Mouse (Mus musculus): ENCODE measurements around the gene Ankfn1.

The Ankfn1 gene

DNA sequence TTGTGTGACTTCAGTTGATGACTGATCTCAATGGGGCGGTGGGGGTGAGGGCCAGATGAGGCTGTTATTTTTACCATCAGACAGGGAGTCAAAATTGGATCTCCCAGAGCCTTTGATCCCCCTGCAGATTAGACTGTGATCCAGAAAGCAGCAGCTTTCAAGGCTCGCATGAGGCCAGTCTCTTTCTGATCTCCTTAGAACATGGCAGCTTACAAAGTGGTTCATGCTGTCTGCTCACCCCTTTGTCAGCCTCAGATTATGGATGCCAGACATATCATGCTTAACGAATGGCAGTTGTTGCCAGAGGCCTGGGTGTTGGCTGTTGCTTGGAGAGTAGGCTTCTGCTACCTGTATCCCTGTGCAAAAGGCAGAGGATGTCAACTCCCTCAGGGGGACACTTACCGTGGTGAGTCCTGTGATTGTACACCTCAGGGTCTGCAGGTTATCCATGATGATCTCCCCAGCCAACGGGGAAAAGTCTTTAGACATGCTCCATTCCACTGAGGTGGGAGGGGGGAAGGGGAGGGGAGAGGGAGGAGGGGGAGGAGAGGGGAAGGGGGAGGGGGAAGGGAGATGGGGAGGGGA, 321.7 kb downstream of the Ankfn1 start:
- no peak for DNase-seq

DNA sequence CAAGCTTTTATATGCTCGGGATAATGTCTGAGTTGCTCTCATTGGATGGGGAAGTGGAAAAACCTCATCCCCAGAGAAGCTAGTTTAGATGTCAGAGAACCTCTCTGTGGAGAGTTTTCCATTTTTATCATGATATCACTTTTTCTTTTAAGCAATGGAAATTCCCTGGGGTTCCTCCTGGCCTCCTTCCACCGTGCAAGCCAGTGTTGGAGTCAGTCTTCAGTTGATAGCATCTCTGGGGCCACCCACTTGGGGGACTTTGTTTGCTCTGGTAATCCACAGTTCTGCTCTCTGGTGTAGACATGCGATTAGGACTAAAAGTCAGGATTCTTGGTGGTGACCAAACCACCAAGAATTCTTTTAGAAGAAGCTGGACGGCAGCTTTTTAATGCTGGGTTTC, 322.8 kb downstream of the Ankfn1 start:
- no peak for DNase-seq

DNA sequence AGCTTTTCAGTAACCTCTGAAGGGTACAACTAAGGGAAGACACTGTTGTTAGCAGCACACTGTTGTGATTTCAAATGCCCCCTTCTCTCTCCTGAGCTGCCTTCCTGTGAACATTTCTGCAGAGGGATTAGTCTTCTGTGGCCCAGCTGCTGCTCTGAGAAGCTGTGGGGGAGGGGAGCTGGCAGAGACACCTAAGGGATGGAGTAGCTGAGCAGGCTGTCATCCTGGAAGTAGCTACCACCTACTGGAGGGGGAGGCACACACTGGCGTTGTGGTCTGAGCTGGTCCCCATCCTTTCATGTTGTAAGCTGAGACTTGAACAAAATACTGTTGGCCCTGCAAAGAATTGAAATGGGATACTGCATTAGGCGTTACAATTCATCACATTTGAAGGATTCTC, 324.6 kb downstream of the Ankfn1 start:
- DNase-seq = no peak

- no peak for DNase-seq
Observed at GRCm38 (mm10) chr11:89450406-89450805, 327.0 kb downstream of the Ankfn1 start.

DNA sequence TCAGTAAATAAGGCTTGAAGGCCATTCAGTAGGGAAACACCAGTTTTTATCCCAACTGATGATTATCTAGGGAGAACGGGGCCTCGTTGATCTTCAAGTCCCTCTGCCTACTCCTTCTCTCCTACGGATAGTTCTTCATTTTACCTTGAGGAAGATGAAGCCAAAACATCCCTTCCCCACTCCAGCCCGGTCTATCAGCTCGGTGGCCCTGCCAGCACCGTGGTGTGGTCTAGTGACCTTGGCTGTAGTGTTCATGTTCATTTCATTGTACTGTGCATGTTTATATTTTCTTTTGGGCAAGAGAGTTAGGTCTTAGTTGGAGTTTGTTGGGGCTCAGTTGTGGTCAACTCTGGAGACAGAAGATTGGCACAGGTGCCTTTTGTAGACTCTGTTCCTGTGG, 328.5 kb downstream of the Ankfn1 start:
- DNase-seq = no peak

DNA sequence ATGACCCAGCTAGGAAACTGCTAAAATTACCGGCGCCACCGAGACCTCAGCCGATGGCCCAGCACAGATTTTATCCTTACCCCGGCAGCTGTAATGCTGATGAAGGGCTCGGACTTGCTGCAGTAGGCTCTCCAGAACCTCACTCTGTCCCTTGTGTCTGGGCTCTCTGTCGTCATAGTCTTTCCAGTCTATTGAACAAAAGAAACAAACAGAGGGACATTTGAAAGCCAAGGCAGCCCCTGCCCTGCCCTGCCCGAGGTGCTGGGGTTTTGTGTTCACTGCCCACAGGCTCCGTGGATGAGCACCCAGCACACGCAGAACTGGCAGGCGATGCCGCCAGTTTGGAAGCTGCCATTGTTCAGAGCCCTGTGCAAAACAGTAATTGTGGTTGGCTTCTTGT, 330.0 kb downstream of the Ankfn1 start:
- no peak for DNase-seq

DNA sequence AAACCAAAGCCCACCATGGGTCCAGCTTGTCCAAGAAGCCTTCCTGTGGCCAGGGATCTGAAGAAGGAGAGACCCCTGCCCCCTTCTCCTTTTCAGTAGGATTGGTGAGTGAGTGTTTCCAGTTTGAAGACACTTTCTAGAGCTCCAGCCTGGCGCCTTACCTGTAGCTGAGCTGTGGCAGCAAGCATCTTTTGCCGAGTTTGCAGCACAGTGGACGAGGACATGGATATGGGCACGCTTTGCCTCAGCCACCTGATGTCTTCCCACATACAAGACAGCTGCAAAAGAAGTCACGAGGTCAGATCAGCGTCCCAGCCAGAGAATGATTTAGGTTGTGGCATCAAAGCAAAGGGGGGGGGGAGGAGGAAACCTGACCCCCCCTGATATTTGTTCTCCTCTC, 336.9 kb downstream of the Ankfn1 start:
- DNase-seq = no peak

GRCm38 (mm10) chr11:89424358-89424757, 353.1 kb downstream of the Ankfn1 start:
- no peak for DNase-seq

GRCm38 (mm10) chr11:89422637-89423036, 354.8 kb downstream of the Ankfn1 start:
- DNase-seq = no peak

GRCm38 (mm10) chr11:89420767-89421438, 356.6 kb downstream of the Ankfn1 start:
- no peak for DNase-seq

DNA sequence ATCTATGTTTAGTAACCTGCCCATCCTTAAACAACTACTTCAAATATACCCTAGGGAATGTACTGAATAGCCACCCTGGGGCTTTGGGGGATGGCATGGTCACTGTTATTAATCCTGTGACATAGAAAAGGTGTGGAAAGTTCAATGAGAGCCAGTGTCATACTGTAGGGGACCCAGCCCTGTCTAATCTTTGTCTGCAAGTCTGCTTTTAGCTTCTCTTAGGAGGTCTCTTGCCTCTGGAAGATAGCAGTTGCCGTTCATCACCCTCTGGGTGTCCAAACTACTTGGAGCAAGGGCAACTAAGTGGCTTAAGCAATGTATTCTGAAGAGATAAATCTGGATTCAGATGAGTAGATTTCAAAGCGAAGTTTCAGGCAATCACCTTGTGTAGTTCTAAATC, 357.6 kb downstream of the Ankfn1 start:
- no peak for DNase-seq

DNA sequence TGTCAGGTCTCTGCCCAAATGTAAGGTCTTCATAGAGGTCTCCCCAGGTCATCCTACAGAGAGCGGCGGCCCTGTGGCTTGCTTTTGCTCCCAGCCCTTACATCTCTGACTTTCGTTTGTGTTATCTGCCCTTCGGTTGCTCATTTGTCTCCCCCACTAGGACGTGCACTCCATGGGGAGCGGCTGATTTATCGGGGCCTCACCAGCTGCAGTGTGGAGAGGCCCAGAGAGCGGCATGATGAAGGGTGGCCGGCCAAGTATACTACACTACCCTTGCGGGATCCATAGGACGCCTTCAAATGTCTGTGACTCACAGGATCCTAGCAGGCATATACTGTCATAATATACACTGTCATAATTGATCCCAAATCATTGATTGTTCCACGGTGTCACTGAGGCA, 358.8 kb downstream of the Ankfn1 start:
- DNase-seq = no peak

DNA sequence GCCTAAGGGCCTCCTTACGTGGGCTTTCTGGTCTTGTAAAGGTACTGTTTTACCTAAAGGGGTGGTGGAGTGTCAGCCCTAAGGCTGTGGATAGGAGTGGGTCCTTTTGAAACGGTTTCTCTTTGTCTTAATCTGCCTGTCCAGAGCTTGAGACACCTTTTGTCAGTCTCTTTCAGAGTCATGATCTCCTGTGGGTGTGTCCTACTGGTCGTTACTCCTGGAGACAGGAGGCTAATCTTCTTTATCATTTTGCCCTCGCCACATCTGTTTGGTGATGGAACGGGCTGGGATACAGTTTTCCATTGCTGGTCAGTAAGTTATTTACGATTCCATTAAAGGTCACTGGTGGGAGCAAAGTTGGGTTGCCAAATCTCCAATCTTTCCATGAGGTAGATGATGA, 360.7 kb downstream of the Ankfn1 start:
- no peak for DNase-seq

DNA sequence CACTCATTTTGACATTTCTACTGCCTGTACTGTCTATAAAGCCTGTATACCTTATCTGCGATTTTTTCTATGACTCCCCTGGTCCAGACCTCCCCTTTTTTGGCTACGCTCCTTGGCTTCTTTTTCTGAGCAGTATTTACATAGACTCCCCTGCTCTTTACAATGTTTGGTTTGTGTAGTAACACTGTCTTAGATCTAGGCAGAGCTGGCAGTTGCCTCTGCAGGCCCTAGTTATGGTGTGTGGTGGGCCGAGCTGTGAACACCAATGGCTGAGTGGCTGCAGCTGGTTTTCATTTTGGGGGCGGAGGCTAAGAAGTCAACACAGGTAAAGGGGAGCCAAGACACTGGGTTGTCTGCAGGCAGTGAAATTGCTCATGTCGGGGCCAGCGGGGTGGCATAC, 368.7 kb downstream of the Ankfn1 start:
- DNase-seq = no peak

DNA sequence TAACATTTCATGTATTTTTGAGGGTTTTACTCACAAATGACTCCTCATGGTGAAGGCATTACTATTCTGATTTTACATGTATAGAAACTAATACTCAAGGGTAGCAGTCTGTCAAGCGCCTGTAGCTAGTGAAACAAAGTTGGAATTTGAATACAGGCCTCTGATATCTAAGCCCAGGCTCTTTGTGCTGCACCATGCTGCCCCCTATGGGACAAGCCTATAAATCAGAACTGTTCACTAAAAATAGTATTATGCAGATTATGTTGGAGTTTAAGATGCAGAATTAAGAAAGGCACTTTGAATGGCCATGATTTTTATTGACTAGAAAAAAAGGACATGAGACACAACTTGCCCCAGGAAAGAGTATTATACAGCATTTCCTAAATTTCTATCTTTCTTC, 373.0 kb downstream of the Ankfn1 start:
- DNase-seq = no peak

GRCm38 (mm10) chr11:89403436-89403835, 374.0 kb downstream of the Ankfn1 start:
- no peak for DNase-seq

- no peak for DNase-seq
Observed at GRCm38 (mm10) chr11:89388851-89389250, 388.6 kb downstream of the Ankfn1 start.

- no peak for DNase-seq
Observed at GRCm38 (mm10) chr11:89382634-89383009, 394.8 kb downstream of the Ankfn1 start.

GRCm38 (mm10) chr11:89381782-89382633, 395.4 kb downstream of the Ankfn1 start:
- DNase-seq = no peak

DNA sequence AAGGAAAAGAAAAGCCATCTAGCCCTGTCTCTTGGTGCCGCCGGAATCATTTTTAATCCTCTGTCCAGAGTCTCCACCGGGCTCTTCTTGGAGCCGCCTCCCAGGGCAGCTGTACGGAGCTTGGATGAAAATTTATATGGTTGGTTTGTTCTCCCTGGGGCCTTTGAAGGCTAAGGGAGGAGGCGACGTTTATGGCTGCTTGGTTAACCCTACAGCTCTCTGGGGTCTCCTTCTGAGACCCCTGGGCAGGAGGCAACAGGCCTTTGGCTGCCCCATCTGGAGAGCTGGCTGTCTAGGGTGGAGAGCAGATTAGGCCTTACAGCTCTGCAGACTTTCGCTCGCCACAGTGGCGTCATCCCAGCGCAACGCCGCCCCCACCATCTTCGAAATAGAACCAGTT, 406.5 kb downstream of the Ankfn1 start:
- no peak for DNase-seq

DNA sequence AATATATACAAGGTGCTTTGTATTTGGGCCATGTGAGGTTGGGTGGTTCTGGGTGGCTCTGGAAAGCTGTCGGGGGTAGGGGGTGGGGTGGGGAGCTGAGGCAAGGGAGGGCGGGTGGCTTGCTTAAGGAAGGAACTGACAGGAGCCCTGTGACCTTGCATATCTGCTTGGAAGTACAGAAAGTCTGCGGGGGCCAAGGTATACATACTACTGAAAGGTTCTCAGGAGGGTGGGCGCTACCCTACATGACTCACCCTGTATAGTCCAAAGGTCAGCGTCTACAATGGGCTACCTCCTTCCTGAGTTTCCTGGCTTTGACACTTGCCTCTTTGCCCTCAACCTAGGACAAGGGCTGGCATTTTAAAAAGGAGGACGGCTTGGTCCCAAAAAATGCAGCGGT, 407.1 kb downstream of the Ankfn1 start:
- DNase-seq = no peak

DNA sequence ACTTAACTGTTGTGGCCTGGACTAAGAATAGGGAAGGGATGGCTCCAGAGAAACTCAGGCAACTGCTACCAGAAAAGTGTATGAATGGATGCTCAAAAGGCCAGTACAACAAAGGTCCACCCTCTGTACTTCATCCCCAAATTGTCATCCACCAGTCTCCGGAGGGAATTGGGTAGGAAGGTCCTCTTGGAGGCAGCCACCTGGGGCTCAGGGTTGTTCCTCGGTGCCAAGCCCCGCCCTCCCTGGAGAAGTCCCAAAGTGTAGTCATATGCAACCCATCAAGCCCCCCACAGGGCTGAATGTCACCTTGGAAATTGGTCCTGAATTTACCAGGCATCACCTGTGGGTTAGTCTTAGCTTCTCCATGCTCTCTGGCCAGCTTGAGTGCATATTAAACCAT, 413.5 kb downstream of the Ankfn1 start:
- no peak for DNase-seq

GRCm38 (mm10) chr11:89360895-89361294, 416.6 kb downstream of the Ankfn1 start:
- no peak for DNase-seq

DNA sequence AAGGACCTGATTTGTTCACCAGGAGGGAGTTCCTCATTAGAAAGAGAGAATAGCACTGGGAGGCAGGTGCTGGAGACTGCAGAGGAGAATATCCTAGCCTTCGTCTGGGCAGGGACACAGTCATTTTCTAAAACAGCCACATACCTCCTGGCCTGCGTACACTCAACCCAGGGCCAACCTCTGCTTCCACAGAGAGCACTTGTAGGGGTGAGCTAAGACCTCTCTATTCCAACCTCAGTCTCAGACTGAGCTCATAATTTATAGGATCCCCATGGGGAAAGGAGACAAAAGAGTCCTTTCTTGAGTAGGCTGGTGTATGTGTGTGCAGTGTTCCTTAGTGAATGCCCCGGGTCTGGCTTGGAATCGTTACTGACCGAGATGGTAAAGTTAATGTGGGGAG, 418.9 kb downstream of the Ankfn1 start:
- no peak for DNase-seq

Data from thymus, postnatal 36 days (tissue).